Mouse (Mus musculus) MEL (cell line): Measurements from ENCODE around the gene Klf1. TPM values are rescaled to one million over a fixed set of nuclear protein-coding genes. Genes with fewer than 3 reads are reported as not detected.

Experiments used
- DNase-seq: peaks from one replicate; pipeline ENCODE4 v3.0.0; 2011; ENCODE audit warnings: low read depth, low spot score
- H3K27ac ChIP-seq: 2 replicates; pipeline ENCODE4 v1.5.1; 2012; ENCODE audit warnings: low read depth, mild to moderate bottlenecking, control low read depth, low read length, moderate library complexity; ENCODE audit not compliant: control insufficient read depth
- H3K27me3 ChIP-seq, 2 experiments: fragments of 150-350 bp in 1 of 2; sonication (generic) in 1 of 2; 2 replicates each; pipeline ENCODE4 v1.6.1; 2012; ENCODE audit warnings: low read length in 2 of 2, mild to moderate bottlenecking in 2 of 2, improper control_type of control experiment in 1 of 2, moderate library complexity in 1 of 2; ENCODE audit not compliant: insufficient read depth in 2 of 2, control insufficient read depth in 1 of 2
- H3K36me3 ChIP-seq, 2 experiments: 2 replicates each; pipeline ENCODE4 v1.6.1; 2012 to 2014; ENCODE audit warnings: low read length in 2 of 2, improper control_type of control experiment in 1 of 2, inconsistent platforms in 1 of 2, mild to moderate bottlenecking in 1 of 2; ENCODE audit not compliant: insufficient read depth in 2 of 2, control insufficient read depth in 1 of 2
- H3K4me1 ChIP-seq, 2 experiments: fragments of 150-350 bp in 1 of 2; sonication (generic) in 1 of 2; 2 replicates each; pipeline ENCODE4 v1.6.1; 2012; ENCODE audit warnings: low read length in 2 of 2, improper control_type of control experiment in 1 of 2, mild to moderate bottlenecking in 1 of 2; ENCODE audit not compliant: insufficient read depth in 2 of 2, control insufficient read depth in 1 of 2
- H3K4me3 ChIP-seq, 2 experiments: fragments of 150-350 bp in 1 of 2; sonication (generic) in 1 of 2; 2 replicates each; pipeline ENCODE4 v1.5.1; 2012; ENCODE audit warnings: low read depth in 2 of 2, low read length in 2 of 2, mild to moderate bottlenecking in 2 of 2, moderate library complexity in 2 of 2, control low read depth in 1 of 2, improper control_type of control experiment in 1 of 2; ENCODE audit not compliant: control insufficient read depth in 1 of 2, insufficient read depth in 1 of 2
- H3K79me2 ChIP-seq: 2 replicates; pipeline ENCODE4 v1.6.1; 2012; ENCODE audit warnings: mild to moderate bottlenecking, low read length, moderate library complexity; ENCODE audit not compliant: control insufficient read depth, poor library complexity, insufficient read depth
- H3K9ac ChIP-seq: 2 replicates; pipeline ENCODE4 v1.6.1; 2012; ENCODE audit warnings: low read depth, mild to moderate bottlenecking, control low read depth, low read length, moderate library complexity; ENCODE audit not compliant: control insufficient read depth, poor library complexity, severe bottlenecking
- H3K9me3 ChIP-seq: fragments of 150-350 bp; sonication (generic); replicated peaks from 2 replicates; pipeline ENCODE4 v1.6.1; 2012; ENCODE audit warnings: mild to moderate bottlenecking, low read length, improper control_type of control experiment, moderate library complexity; ENCODE audit not compliant: insufficient read depth
- CHD1 ChIP-seq: IDR thresholded peaks from 2 replicates; pipeline ENCODE4 v1.6.1; 2012; ENCODE audit warnings: low read depth, mild to moderate bottlenecking, inconsistent platforms, low read length, improper control_type of control experiment
- CHD2 ChIP-seq: IDR thresholded peaks from 2 replicates; pipeline ENCODE4 v1.6.1; 2011; ENCODE audit warnings: low read length, improper control_type of control experiment
- CTCF ChIP-seq, 3 experiments: IDR thresholded peaks in 2 of 3; conservative IDR thresholded peaks in 1 of 3; 2 replicates each; pipeline ENCODE4 v1.5.1; 2011 to 2012; ENCODE audit warnings: low read length in 3 of 3, low read depth in 2 of 3, mild to moderate bottlenecking in 2 of 3, improper control_type of control experiment in 1 of 3, inconsistent platforms in 1 of 3, mixed read lengths in 1 of 3, moderate library complexity in 1 of 3; ENCODE audit not compliant: control insufficient read depth in 1 of 3, insufficient read depth in 1 of 3, poor library complexity in 1 of 3, severe bottlenecking in 1 of 3
- ELF1 ChIP-seq: IDR thresholded peaks from 2 replicates; pipeline ENCODE4 v1.6.1; 2014; ENCODE audit warnings: low read depth, mild to moderate bottlenecking, inconsistent platforms, low read length, improper control_type of control experiment, moderate library complexity
- EP300 ChIP-seq, 2 experiments: IDR thresholded peaks; 2 replicates each; pipeline ENCODE4 v1.6.1; 2011; ENCODE audit warnings: improper control_type of control experiment in 2 of 2, low read length in 2 of 2, low read depth in 1 of 2, mild to moderate bottlenecking in 1 of 2
- ETS1 ChIP-seq: IDR thresholded peaks from 2 replicates; pipeline ENCODE4 v1.6.1; 2012; ENCODE audit warnings: low read depth, mild to moderate bottlenecking, inconsistent platforms, low read length, improper control_type of control experiment, moderate library complexity
- HCFC1 ChIP-seq: IDR thresholded peaks from 2 replicates; pipeline ENCODE4 v1.6.1; 2012; ENCODE audit warnings: low read depth, mild to moderate bottlenecking, inconsistent platforms, low read length, improper control_type of control experiment, moderate library complexity
- JUND ChIP-seq: IDR thresholded peaks from 2 replicates; pipeline ENCODE4 v1.6.1; 2011; ENCODE audit warnings: low read depth, mild to moderate bottlenecking, improper control_type of control experiment, low read length
- MAFK ChIP-seq: IDR thresholded peaks from 2 replicates; pipeline ENCODE4 v1.6.1; 2011; ENCODE audit warnings: low read depth, mild to moderate bottlenecking, low read length, improper control_type of control experiment, borderline replicate concordance
- MAZ ChIP-seq: IDR thresholded peaks from 2 replicates; pipeline ENCODE4 v1.6.1; 2012; ENCODE audit warnings: low read depth, mild to moderate bottlenecking, inconsistent platforms, low read length, improper control_type of control experiment
- MEF2A ChIP-seq: IDR thresholded peaks from 2 replicates; pipeline ENCODE4 v1.6.1; 2014; ENCODE audit warnings: low read depth, mild to moderate bottlenecking, inconsistent platforms, low read length, improper control_type of control experiment; ENCODE audit not compliant: poor library complexity, insufficient replicate concordance, severe bottlenecking; ENCODE audit errors: extremely low read depth
- MXI1 ChIP-seq: IDR thresholded peaks from 2 replicates; pipeline ENCODE4 v1.6.1; 2011; ENCODE audit warnings: mild to moderate bottlenecking, low read depth, low read length, improper control_type of control experiment
- MYB ChIP-seq: IDR thresholded peaks from 2 replicates; pipeline ENCODE4 v1.6.1; 2011; ENCODE audit warnings: mild to moderate bottlenecking, low read depth, low read length, improper control_type of control experiment
- MYC ChIP-seq: IDR thresholded peaks from 2 replicates; pipeline ENCODE4 v1.6.1; 2011; ENCODE audit warnings: low read depth, mild to moderate bottlenecking, low read length, improper control_type of control experiment, moderate library complexity
- NELFE ChIP-seq: IDR thresholded peaks from 2 replicates; pipeline ENCODE4 v1.6.1; 2011; ENCODE audit warnings: low read depth, low read length, improper control_type of control experiment
- POLR2A ChIP-seq, 2 experiments: IDR thresholded peaks; 2 replicates each; pipeline ENCODE4 v1.6.1; 2011 to 2012; ENCODE audit warnings: low read length in 2 of 2, mild to moderate bottlenecking in 2 of 2, control low read depth in 1 of 2, improper control_type of control experiment in 1 of 2, low read depth in 1 of 2, moderate library complexity in 1 of 2; ENCODE audit not compliant: control insufficient read depth in 1 of 2, insufficient read depth in 1 of 2, poor library complexity in 1 of 2
- POLR2AphosphoS5 ChIP-seq: IDR thresholded peaks from 2 replicates; pipeline ENCODE4 v1.6.1; 2012; ENCODE audit warnings: low read depth, borderline replicate concordance, mild to moderate bottlenecking, inconsistent platforms, low read length, moderate library complexity, mixed read lengths
- RAD21 ChIP-seq: IDR thresholded peaks from 2 replicates; pipeline ENCODE4 v1.6.1; 2011; ENCODE audit warnings: mild to moderate bottlenecking, low read depth, low read length, improper control_type of control experiment
- SIN3A ChIP-seq: IDR thresholded peaks from 2 replicates; pipeline ENCODE4 v1.6.1; 2012; ENCODE audit warnings: low read length, improper control_type of control experiment, inconsistent platforms
- SMC3 ChIP-seq: IDR thresholded peaks from 2 replicates; pipeline ENCODE4 v1.6.1; 2011; ENCODE audit warnings: low read depth, low read length, improper control_type of control experiment
- TCF12 ChIP-seq: IDR thresholded peaks from 2 replicates; pipeline ENCODE4 v1.6.1; 2014; ENCODE audit warnings: low read depth, mild to moderate bottlenecking, inconsistent platforms, low read length, improper control_type of control experiment, moderate library complexity
- UBTF ChIP-seq: IDR thresholded peaks from 2 replicates; pipeline ENCODE4 v1.6.1; 2012; ENCODE audit warnings: low read depth, mild to moderate bottlenecking, inconsistent platforms, low read length, improper control_type of control experiment, moderate library complexity, borderline replicate concordance; ENCODE audit not compliant: insufficient read depth
- ZC3H11A ChIP-seq: IDR thresholded peaks from 2 replicates; pipeline ENCODE4 v1.6.1; 2012; ENCODE audit warnings: low read depth, mild to moderate bottlenecking, inconsistent platforms, low read length, improper control_type of control experiment
- ZKSCAN1 ChIP-seq: IDR thresholded peaks from 2 replicates; pipeline ENCODE4 v1.6.1; 2012; ENCODE audit warnings: low read depth, mild to moderate bottlenecking, inconsistent platforms, low read length, improper control_type of control experiment, moderate library complexity
- ZMIZ1 ChIP-seq: IDR thresholded peaks from 2 replicates; pipeline ENCODE4 v1.6.1; 2012; ENCODE audit warnings: low read depth, mild to moderate bottlenecking, inconsistent platforms, low read length, improper control_type of control experiment, moderate library complexity
- ZNF384 ChIP-seq: IDR thresholded peaks from 2 replicates; pipeline ENCODE4 v1.6.1; 2012; ENCODE audit warnings: low read depth, mild to moderate bottlenecking, inconsistent platforms, low read length, improper control_type of control experiment
- polyA plus RNA-seq, 2 experiments: library from polyadenylated mRNA; stranded (reverse) in 1 of 2; unstranded in 1 of 2; fragments of >175 nt in 1 of 2; fragments of >200 nt in 1 of 2; gene quantifications; 2 replicates each; pipeline versions ENCODE4 v1.2.1 to v1.2.4; 2012; ENCODE audit warnings: low replicate concordance in 2 of 2, low read depth in 1 of 2; ENCODE audit not compliant: insufficient read length in 2 of 2, insufficient read depth in 1 of 2, missing spikeins in 1 of 2
- total RNA-seq: library from RNA; depleted of rRNA; stranded (reverse); fragments of 300-350 nt; gene quantifications from 2 replicates; pipeline ENCODE4 v1.2.3, GENCODE M21; 2012

Gene Klf1
- total and polyA plus RNA-seq, 3 experiments: 234 to 262 TPM; not detected in 1

DNA sequence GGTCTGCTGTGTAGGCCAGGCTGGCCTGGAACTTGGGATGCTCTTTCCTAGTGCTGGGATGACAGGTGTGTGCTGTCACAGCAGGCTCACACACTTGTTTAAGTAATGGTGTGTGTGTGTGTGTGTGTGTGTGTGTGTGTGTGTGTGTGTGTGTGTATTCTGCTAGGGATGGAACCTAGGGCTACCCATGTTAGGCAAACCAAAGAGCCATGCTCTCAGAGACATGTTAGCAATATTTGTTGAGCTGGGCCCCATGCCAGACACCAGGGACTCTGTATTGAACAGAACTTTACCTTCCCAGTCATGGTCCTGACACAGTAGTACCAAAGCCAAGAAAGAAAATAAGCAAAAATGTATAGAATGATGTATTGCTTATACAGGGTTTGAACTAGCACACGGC is 25.8 kb downstream of the Klf1 start:
- TF ChIP-seq MYC: no peak
- peak; percentile 14; the same call in 1 of the 2 replicates for TF ChIP-seq POLR2AphosphoS5
- H3K9me3 ChIP-seq: no peaks in the 10 kb centered on the region
- H3K79me2 ChIP-seq: no peaks in the 10 kb centered on the region
- no peak for DNase-seq
- H3K4me3 ChIP-seq: no peak overlapping the region
- H3K4me1 ChIP-seq: peaks cover 9 to 30% of the 10 kb centered on the region in 2 experiments; a peak in 3 of 4 replicates
- peaks cover 0 to 18% of the 10 kb centered on the region in 2 experiments; a peak in 2 of 4 replicates for H3K36me3 ChIP-seq
- H3K9ac ChIP-seq: no peak overlapping the region
- H3K27ac ChIP-seq: no peak overlapping the region
- H3K27me3 ChIP-seq: no peaks in the 10 kb centered on the region

DNA sequence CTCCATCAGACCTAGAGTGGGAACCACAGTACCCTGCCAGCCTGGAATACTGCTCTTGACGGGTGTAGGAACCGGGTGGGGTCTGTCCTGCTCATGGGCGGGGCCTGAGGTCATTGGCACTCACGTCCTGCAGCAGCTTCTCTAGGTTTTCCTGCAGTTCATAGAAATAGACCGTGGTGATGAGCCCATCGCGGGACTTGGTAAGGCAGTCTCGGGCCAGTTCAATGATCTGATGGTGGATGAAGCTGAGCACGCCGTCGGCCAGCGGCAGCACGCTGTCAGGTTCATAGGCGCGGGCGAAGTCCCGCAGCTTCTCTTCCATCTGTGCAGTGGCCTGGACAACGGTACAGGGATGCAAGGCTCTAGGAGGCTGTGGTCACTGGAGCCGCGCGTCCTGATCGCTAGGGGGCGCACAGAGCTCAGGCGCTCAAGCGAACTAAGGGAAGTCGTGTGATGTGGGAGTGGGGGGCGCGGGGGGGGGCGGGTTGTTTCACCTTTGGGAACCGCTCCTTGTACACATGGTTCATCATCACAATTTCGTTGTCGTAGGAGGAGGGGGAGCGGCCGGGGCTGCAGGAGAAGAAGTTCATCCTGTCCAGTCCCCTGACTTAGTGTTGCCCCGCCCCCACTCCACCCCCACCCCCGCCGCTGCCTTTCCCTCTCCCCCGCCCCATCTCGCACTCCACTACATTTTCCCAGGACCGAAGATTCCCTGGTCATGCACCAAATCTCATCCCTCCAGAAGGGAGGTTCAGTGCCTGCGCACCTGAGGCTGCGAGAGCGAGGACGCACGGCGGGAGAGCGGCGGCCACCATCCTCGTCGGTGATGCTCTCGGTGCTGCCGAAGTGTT is 27.0 kb downstream of the Klf1 start:
- H3K27me3 ChIP-seq: no peaks in the 10 kb centered on the region
- peaks cover 9 to 27% of the 10 kb centered on the region in 2 experiments; a peak in 3 of 4 replicates for H3K4me1 ChIP-seq
- DNase-seq: peak; percentile 71
- H3K27ac ChIP-seq: no peak overlapping the region
- no peak for TF ChIP-seq ELF1
- TF ChIP-seq MEF2A: no peak
- no peak for TF ChIP-seq ZMIZ1
- no peak for TF ChIP-seq ZC3H11A
- no peak for TF ChIP-seq ETS1
- TF ChIP-seq CTCF (IDR thresholded peaks at IDR 0.05 in 2 of 3, conservative IDR thresholded peaks at IDR 0.05 in 1 of 3; ENCODE audit: control insufficient read depth in 1 of 3, insufficient read depth in 1 of 3, low read depth in 2 of 3, low read length in 3 of 3, poor library complexity in 1 of 3, severe bottlenecking in 1 of 3): peak; percentile 66 to 96 (median 70)
- no peak for TF ChIP-seq MYB
- no peak for TF ChIP-seq HCFC1
- TF ChIP-seq MXI1: no peak
- no peak for TF ChIP-seq MYC
- no peak for TF ChIP-seq ZNF384
- TF ChIP-seq MAFK: no peak
- no peak for TF ChIP-seq NELFE
- TF ChIP-seq POLR2A (IDR thresholded peaks at IDR 0.05; ENCODE audit: control insufficient read depth in 1 of 2, insufficient read depth in 1 of 2, low read depth in 1 of 2, low read length in 2 of 2, poor library complexity in 1 of 2): no peak
- no peak for TF ChIP-seq UBTF
- TF ChIP-seq CHD1: no peak
- TF ChIP-seq RAD21: peak; percentile 37
- no peak for TF ChIP-seq CHD2
- TF ChIP-seq ZKSCAN1: no peak
- peak; percentile 37 for TF ChIP-seq SMC3
- no peak for TF ChIP-seq TCF12
- TF ChIP-seq JUND: no peak
- no peak for TF ChIP-seq EP300 (IDR thresholded peaks at IDR 0.05; ENCODE audit: low read depth in 1 of 2, low read length in 2 of 2)
- no peak for TF ChIP-seq SIN3A
- TF ChIP-seq MAZ: no peak
- H3K9me3 ChIP-seq: no peaks in the 10 kb centered on the region
- no peak overlapping the region for H3K9ac ChIP-seq
- no peak overlapping the region for H3K4me3 ChIP-seq
- H3K36me3 ChIP-seq: peaks cover 0 to 16% of the 10 kb centered on the region in 2 experiments; a peak in 2 of 4 replicates
- no peaks in the 10 kb centered on the region for H3K79me2 ChIP-seq
